Mouse (Mus musculus) layer of hippocampus, adult 8-10 months (tissue): Measurements from ENCODE around the gene Rbm47. TPM values are rescaled to one million over a fixed set of nuclear protein-coding genes. Genes with fewer than 3 reads are reported as not detected.

Experiments used
- DNase-seq, 2 experiments: peaks; one replicate each; pipeline ENCODE4 v3.0.0; 2022; ENCODE audit warnings: low spot score in 2 of 2
- microRNA-seq, 2 experiments: library from miRNA; unstranded; fragments of <30 nt; microRNA quantifications; one replicate each; pipeline ENCODE4 v1.2.0; 2022
- total RNA-seq, 4 experiments: library from RNA; stranded (reverse); gene quantifications; 2 replicates each; pipeline ENCODE4 v1.2.4; 2022

The Rbm47 gene
- total RNA-seq, 4 experiments from 2014 or later = 1.5 to 4.4 (median 2.6) TPM

DNA sequence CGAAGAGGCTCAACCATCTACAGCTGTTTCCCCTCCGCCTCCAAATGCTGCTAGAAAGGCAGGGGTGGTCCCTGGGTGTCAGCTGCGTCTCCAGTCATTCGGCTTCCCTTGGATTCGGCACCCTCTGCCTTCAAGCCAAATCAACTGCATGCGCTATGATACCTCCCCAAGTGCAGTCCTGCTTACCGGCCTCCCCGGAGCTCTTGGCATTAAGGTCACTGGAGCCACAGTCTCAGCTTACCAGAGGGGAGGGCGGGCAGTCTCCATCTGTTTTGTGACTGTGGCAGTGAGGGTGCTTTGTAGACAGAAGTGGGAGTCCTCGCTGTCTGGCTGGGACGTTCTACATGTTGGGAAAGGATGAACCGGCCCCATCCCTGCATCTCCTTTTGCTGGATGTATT lies 205.8 kb downstream of the Rbm47 start:
- no peak for DNase-seq

Small RNA genes within 50 kb of the gene (microRNA-seq; reads per million reads assigned to microRNA genes)
- 0 reads per million in 2 experiments for gene Gm25952

Other genes with a start within 250 kb of the Rbm47 start
- gene Chrna9, start 238.2 kb downstream of the Rbm47 start, total RNA-seq = not detected
- not detected for gene 9130230L23Rik, start 168.8 kb downstream of the Rbm47 start, total RNA-seq
- 10 to 100 TPM in 3 of 4 experiments, 1 to 10 TPM in 1; 9.1 to 14.3 (median 11.9) TPM for gene Nsun7, start 86.8 kb upstream of the Rbm47 start, total RNA-seq